Comparison of ENCODE assay signal across 8 mouse cellular contexts in the genomic region with DNA sequence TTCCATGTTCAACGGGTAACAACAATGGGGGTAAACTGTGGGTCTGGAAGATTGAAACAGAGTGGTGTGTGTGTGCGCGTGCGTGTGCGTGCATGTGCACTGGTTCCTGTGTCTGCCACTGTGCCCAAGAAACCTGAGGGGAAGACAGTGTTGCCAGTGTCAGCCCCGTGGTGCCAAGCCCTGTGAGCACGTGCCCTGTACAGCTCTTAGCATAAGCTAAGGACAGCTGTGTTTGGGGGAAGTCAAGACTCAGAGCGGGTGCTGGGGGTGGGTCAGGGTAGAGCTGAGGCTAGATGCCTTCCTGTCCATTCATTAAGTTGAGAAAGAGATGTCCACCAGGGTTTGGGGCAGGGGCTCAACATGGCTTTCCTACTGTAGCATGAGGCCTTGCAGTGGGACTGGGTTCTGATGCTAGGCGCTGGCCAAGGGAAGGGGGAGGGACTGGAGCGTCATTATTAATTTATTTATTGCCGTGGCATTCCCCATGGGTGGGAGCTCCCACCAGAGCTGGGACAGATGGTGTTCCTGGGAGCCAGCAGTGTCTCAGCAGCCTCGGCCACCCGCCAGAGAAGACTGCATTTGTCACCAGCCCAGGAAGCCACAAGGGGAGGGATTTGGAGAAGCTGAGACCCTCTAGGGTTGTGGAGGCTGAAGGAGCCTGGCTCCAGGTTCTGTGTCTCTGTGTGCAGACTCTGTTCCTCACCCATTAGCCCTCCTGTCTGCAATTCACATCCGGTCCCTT. TPM values are rescaled to one million over a fixed set of nuclear protein-coding genes. Genes with fewer than 3 reads are reported as not detected.
DNase-seq lines count a peak whose midpoint lies in the region; ATAC-seq and TF ChIP-seq lines count a peak whose summit lies in the region.
"Had no signal": no experiment of that assay in that cellular context is flagged by ENCODE, and none has a peak within 500 bp of the region (broad histone marks: within the 10 kb centered on the region; RNA-seq: fewer than 3 reads in every experiment).

No protein-coding gene starts in this region.

- no peak for DNase-seq in kidney, adult 9 months
- DNase-seq in brain, embryonic 14.5 days (ENCODE audit: low read depth): peak; percentile 81
- peak; percentile 88 for DNase-seq in layer of hippocampus, adult 9-11 months
- no peak for DNase-seq in urinary bladder, postnatal 36 days (ENCODE audit: low spot score in 2 of 2)
- no peak for DNase-seq in testis, postnatal 14 days (ENCODE audit: low spot score)

- no peak for ATAC-seq in kidney, embryonic 15.5 days (replicated peaks; ENCODE audit: low FRiP score)

- no peaks in the 10 kb centered on the region for H3K9me3 ChIP-seq in kidney, embryonic 15.5 days (replicated peaks)
- H3K9me3 ChIP-seq: limb, embryonic 13.5 days had no signal

- 69% methylated on average over 14 of the region's 14 CpGs for WGBS in kidney, embryonic 15.5 days

- no peak overlapping the region for H3K9ac ChIP-seq in kidney, embryonic 15.5 days
- H3K9ac ChIP-seq: limb, embryonic 13.5 days had no signal

- H3K4me2 ChIP-seq in kidney, embryonic 15.5 days: no peak overlapping the region
- H3K4me2 ChIP-seq: limb, embryonic 13.5 days had no signal

- no peak for TF ChIP-seq CTCF in brain, embryonic 14.5 days (IDR thresholded peaks at IDR 0.05; ENCODE audit: borderline replicate concordance, extremely low read depth, insufficient read depth, insufficient read length)
- TF ChIP-seq CTCF in cortical plate, adult 2 months (IDR thresholded peaks at IDR 0.05; ENCODE audit: extremely low read depth, insufficient read depth, low read length): no peak

- peak overlapping the region; percentile 23 for H3K27ac ChIP-seq in kidney, embryonic 15.5 days
- H3K27ac ChIP-seq in cortical plate, adult 2 months (ENCODE audit: insufficient read depth, low read length): 0 out of 2 replicates have a peak overlapping the region, but pooled peaks have one; percentile 9
- H3K27ac ChIP-seq: limb, embryonic 13.5 days had no signal

- no peaks in the 10 kb centered on the region for H3K36me3 ChIP-seq in kidney, embryonic 15.5 days
- H3K36me3 ChIP-seq: limb, embryonic 13.5 days had no signal

- H3K27me3 ChIP-seq in kidney, embryonic 15.5 days: no peaks in the 10 kb centered on the region

- H3K4me1 ChIP-seq in kidney, embryonic 15.5 days: peaks cover 82% of the 10 kb centered on the region
- H3K4me1 ChIP-seq in cortical plate, adult 2 months (ENCODE audit: control insufficient read depth, insufficient read depth, low read length): peaks cover 37% of the 10 kb centered on the region

- TF ChIP-seq POLR2A in brain, embryonic 14.5 days (IDR thresholded peaks at IDR 0.05; ENCODE audit: borderline replicate concordance, extremely low read depth, insufficient read depth, insufficient read length, poor library complexity, severe bottlenecking): no peak
- no peak for TF ChIP-seq POLR2A in cortical plate, adult 2 months (IDR thresholded peaks at IDR 0.05; ENCODE audit: extremely low read depth, insufficient read depth, low read length)

- H3K4me3 ChIP-seq in kidney, embryonic 15.5 days (replicated peaks): no peak overlapping the region
- no peak overlapping the region for H3K4me3 ChIP-seq in cortical plate, adult 2 months (ENCODE audit: insufficient read depth, low read length)
- H3K4me3 ChIP-seq: limb, embryonic 13.5 days had no signal

RNA-seq across cellular contexts. Expression of a gene that starts 41.0 kb away (rescaled TPM):
- 37.3 and 39.5 TPM in 2 replicates for polyA plus RNA-seq in kidney, embryonic 15.5 days (2015; fragmentation: Nextera tagmentation; extraction: Ambion mirVana)
- 19.4 and 25.1 TPM in 2 replicates for polyA plus RNA-seq in brain, embryonic 14.5 days (2012; rRNA removed)
- 223 and 236 TPM in 2 replicates for polyA plus RNA-seq in cortical plate, adult 2 months (2012; rRNA removed)

RNA-seq across cellular contexts. Expression of a gene that starts 51.8 kb away (rescaled TPM):
- 0.14 and 0.21 TPM in 2 replicates for polyA plus RNA-seq in kidney, embryonic 15.5 days (2015; fragmentation: Nextera tagmentation; extraction: Ambion mirVana)
- polyA plus RNA-seq in brain, embryonic 14.5 days (2012; rRNA removed): 0.37 and 0.79 TPM in 2 replicates
- polyA plus RNA-seq in cortical plate, adult 2 months (2012; rRNA removed): 0.56 and 0.59 TPM in 2 replicates

Comparison
In these comparisons a context has a peak if more than half of its experiments do, and no peak if none do; other contexts are left out.
1. DNase-seq: peak in brain, embryonic 14.5 days (single experiment) and layer of hippocampus, adult 9-11 months (single experiment); none in kidney, adult 9 months (single experiment), urinary bladder, postnatal 36 days (0 of 2) and testis, postnatal 14 days (single experiment).